Mouse (Mus musculus) forebrain, embryonic 16.5 days (tissue): ENCODE results near the gene Rrp9. TPM values are rescaled to one million over a fixed set of nuclear protein-coding genes. Genes with fewer than 3 reads are reported as not detected.
A peak's percentile ranks its signal among the peaks of the same experiment; 100 is the strongest.

ENCODE experiments used
- ATAC-seq: fragments of 200-750 bp; cut with Nextera tagmentation; 2 replicates; pipeline ENCODE4 v1.8.0; 2017; ENCODE audit warnings: mild to moderate bottlenecking, moderate library complexity
- H3K27ac ChIP-seq: fragments of 300-500 bp; sonication (generic); 2 replicates; pipeline ENCODE4 v1.5.1; 2014; ENCODE audit warnings: low read length, control low read depth
- H3K27me3 ChIP-seq: fragments of 300-500 bp; sonication (generic); replicated peaks from 2 replicates; pipeline ENCODE4 v1.6.1; 2014; ENCODE audit warnings: low read length; ENCODE audit not compliant: control insufficient read depth, insufficient read depth
- H3K36me3 ChIP-seq: fragments of 300-500 bp; sonication (generic); 2 replicates; pipeline ENCODE4 v1.6.1; 2014; ENCODE audit not compliant: control insufficient read depth, insufficient read depth
- H3K4me1 ChIP-seq: fragments of 300-500 bp; sonication (generic); replicated peaks from 2 replicates; pipeline ENCODE4 v1.6.1; 2014; ENCODE audit warnings: low read length; ENCODE audit not compliant: control insufficient read depth, insufficient read depth
- H3K4me2 ChIP-seq: fragments of 300-500 bp; sonication (generic); 2 replicates; pipeline ENCODE4 v1.6.1; 2014; ENCODE audit warnings: mild to moderate bottlenecking, low read length, control low read depth
- H3K4me3 ChIP-seq: fragments of 300-500 bp; sonication (generic); replicated peaks from 2 replicates; pipeline ENCODE4 v1.5.1; 2014; ENCODE audit warnings: mild to moderate bottlenecking, low read length, control low read depth
- H3K9ac ChIP-seq: fragments of 300-500 bp; sonication (generic); replicated peaks from 2 replicates; pipeline ENCODE4 v1.6.1; 2014; ENCODE audit warnings: low read depth, low read length, control low read depth
- H3K9me3 ChIP-seq: fragments of 300-500 bp; sonication (generic); 2 replicates; pipeline ENCODE4 v1.6.1; 2016; ENCODE audit warnings: low read length; ENCODE audit not compliant: control insufficient read depth
- WGBS: fragments of 180-500 bp; shearing (Covaris S2); extraction: QIAGEN DNeasy Blood & Tissue Kit; methylation state at CpG from one replicate; pipeline ENCODE4 v1.1.7; 2014; 5-methylcytosine and 5-hydroxymethylcytosine counted together
- polyA plus RNA-seq: library from polyadenylated mRNA; unstranded; fragments of >200 nt; fragmentation: Nextera tagmentation; extraction: Ambion mirVana; gene quantifications from 2 replicates; pipeline ENCODE4 v1.2.1, GENCODE M21; 2015

Gene Rrp9
- polyA plus RNA-seq, 1 experiment from 2014 or later, result 62.5 TPM

DNA sequence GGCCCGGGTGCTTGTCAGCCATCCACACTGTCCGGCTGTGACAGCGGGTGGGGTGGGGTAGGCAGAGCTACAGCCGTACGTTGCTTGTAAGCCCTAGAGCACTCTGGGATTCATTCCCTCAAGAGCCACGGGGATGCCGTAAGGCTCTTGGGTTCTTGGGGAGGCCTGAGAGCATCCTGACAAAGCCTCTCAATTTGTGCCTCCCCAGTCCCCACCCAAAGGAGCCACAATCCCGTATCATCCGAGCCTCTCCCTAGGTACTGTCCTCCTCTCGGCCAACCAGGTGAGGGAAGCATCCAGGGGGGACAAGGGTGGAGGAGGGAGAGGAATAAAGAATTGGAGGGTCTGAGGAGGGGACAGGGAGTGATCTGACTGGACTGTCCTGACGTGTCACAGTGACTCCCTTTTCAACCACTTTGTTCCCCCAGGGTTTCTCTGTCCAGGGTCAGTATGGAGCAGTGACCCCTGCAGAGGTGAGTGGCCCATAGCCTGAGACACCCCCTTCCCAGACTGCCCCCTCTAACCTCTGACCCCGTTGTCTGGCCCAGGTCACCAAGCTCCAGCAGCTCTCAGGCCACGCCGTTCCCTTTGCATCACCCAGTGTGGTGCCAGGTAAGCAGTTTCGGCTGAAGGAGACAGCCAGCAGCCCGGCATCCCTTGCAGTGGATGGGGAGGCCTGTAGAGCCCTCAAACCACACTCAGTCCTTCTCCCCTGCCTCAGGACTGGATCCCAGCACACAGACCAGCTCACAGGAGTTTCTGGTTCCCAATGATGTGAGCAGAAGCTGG is 13.9 kb upstream of the Rrp9 start:
- Histone ChIP-seq H3K4me2 (no peak overlapping the region), H3K27ac (no peak overlapping the region), H3K4me1 (peaks cover 42% of the 10 kb centered on the region), H3K4me3 (no peak overlapping the region), H3K9me3 (no peaks in the 10 kb centered on the region), H3K36me3 (peaks cover 16% of the 10 kb centered on the region; the same call in 1 of the 2 replicates), H3K27me3 (no peaks in the 10 kb centered on the region), H3K9ac (no peak overlapping the region)
- 87% methylated on average over 16 of the region's 16 CpGs for WGBS
- no peak for ATAC-seq

DNA sequence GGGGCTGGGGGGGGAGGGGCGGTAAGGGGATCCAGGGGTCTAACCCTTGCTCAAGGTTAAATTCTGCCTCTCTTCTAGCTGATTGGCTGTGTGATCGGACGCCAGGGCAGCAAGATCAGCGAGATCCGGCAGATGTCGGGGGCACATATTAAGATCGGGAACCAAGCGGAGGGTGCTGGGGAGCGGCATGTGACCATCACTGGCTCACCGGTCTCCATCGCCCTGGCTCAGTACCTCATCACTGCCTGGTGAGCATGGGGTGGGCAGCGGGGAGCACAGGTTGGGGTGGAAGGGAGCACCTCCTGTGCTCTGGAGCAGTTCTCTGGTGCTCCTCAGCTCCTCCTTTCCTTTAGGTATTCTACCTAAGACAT is 13.3 kb upstream of the Rrp9 start:
- Histone ChIP-seq H3K27ac (no peak overlapping the region), H3K36me3 (peaks cover 16% of the 10 kb centered on the region; the same call in 1 of the 2 replicates), H3K4me2 (no peak overlapping the region), H3K4me3 (no peak overlapping the region), H3K4me1 (peaks cover 36% of the 10 kb centered on the region), H3K27me3 (no peaks in the 10 kb centered on the region), H3K9ac (no peak overlapping the region), H3K9me3 (no peaks in the 10 kb centered on the region)
- WGBS, result 91% methylated on average over 12 of the region's 12 CpGs
- ATAC-seq, result no peak

DNA sequence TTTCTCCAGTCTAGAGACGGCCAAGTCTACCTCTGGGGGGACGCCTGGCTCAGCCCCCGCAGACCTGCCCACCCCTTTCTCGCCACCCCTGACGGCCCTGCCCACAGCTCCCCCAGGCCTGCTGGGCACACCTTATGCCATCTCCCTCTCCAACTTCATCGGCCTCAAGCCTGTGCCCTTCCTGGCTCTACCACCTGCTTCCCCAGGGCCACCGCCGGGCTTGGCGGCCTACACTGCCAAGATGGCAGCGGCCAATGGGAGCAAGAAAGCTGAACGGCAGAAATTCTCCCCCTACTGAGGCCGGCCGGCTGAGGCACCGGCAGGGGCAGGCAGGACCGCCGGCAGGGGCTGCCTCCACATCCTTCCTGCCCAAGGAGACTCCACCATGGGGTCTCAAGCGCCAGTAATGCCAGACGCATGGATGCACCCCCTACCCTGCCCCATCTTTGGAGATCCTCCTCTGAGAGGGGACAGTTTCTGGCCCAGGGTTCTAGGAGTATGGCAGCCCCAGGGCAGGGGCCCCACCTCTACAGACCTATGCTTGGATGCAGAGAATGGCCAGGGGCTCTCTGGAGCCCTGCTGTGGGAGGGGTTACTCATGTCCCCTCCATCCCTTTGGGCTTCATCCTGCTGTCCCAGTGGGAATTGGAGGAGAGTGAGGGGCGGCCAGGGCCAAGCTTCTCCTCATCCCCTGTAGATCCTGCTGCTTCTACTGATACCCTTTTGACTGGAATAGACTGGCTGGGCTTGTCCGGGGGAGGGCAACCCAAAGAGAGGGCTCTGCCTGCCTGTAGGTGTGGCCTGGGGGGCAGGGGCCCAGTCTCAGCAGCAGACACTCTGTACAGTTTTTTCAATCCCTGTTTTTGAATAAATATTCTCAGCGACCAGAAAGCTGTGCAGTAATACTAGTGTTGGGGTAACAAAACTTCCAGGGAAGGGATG is 12.4 kb upstream of the Rrp9 start:
- WGBS, result 79% methylated on average over 21 of the region's 21 CpGs
- Histone ChIP-seq H3K9ac (no peak overlapping the region), H3K4me2 (no peak overlapping the region), H3K36me3 (peaks cover 16% of the 10 kb centered on the region; the same call in 1 of the 2 replicates), H3K4me3 (no peak overlapping the region), H3K27me3 (no peaks in the 10 kb centered on the region), H3K27ac (no peak overlapping the region), H3K4me1 (peaks cover 26% of the 10 kb centered on the region), H3K9me3 (no peaks in the 10 kb centered on the region)
- ATAC-seq, result no peak

DNA sequence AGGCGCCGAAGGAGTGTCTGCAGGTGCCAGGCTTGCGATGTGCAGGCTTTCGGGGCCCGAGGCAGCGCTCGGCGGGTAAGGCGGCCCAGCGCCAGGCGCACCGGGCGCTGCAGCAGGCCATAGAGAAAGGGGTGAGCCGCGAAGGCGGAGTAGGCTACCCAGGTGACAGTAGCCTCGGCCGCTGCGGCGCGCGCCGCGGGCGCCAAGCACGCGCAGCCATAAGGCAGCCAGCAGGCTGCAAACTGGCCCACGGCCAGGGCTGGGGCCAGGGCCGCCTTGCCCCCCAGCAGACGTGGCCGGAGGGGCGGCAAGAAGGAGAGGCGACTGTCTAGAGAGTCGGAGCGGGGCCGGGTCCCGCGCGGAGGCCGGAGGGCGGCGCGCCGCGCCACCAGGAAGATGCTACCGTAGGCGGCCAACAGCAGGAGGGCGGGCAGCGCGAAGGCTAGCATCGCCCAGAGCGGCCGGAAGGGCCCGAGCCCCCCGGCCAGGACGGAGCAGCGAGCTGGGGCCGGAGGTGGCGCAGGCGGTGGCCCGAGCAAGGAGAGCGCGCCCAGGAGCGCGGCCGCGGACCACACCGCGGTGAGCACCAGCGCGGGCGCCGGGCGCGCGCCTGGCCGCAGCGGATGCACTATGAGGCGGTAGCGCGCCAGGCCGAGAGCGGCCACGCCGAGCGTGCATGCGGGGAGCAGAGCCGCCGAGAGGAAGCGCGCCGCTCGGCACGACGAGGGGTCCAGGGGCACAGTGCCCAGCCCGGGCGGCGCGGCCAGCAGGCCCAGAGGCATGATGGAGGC is 10.8 kb upstream of the Rrp9 start:
- Histone ChIP-seq H3K9ac (peak overlapping the region; percentile 83), H3K27me3 (no peaks in the 10 kb centered on the region), H3K36me3 (peaks cover 16% of the 10 kb centered on the region; the same call in 1 of the 2 replicates), H3K4me2 (peak overlapping the region; percentile 95), H3K4me3 (peak overlapping the region; percentile 63), H3K27ac (peak overlapping the region; percentile 67), H3K4me1 (peaks cover 20% of the 10 kb centered on the region), H3K9me3 (no peaks in the 10 kb centered on the region)
- WGBS, result 2% methylated on average over 87 of the region's 99 CpGs
- ATAC-seq, result peak; percentile 81

DNA sequence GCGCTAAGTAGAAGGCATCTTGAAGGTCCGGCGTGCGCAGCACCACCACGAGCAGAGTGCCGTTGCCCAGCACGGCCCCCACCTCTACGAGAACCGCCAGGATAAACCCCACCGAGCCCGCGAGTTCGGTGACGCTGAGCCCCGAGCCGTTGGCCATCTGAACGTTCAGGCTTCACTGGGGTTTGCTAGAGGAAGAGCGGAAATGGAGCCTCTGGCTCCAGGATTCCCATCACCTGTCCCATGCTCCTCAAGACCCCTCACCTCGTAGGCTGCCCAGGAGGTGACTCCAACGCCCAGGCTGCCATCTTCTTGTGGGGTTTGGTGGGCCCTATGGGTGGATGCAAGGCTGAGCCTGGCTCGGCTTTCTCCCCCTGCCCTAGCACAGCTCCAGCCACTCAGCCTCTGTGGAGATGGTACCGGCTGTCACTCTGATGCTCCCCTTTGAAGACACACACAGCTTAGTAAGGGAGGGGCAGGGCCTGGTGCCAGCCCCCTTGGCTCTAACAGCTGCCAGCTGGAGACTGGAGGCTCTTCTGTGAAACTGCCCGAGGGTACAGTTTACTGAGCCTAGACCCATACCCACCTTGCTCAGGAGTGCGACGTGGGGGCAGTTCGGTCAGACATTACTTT is 10.1 kb upstream of the Rrp9 start, which contains the start of gene Gpr62:
TSS of gene Gpr62 (minus strand) at position 368 of the 630 bp plus-strand sequence.
- H3K9me3 ChIP-seq, result no peaks in the 10 kb centered on the region
- H3K9ac ChIP-seq, result peak within 1 kb of the TSS; percentile 83
- peaks cover 20% of the 10 kb centered on the region for H3K4me1 ChIP-seq
- H3K27ac ChIP-seq, result peak within 1 kb of the TSS; percentile 67
- 21% methylated on average over 26 of the region's 26 CpGs for WGBS
- no peaks in the 10 kb centered on the region for H3K27me3 ChIP-seq
- peaks cover 16% of the 10 kb centered on the region; the same call in 1 of the 2 replicates for H3K36me3 ChIP-seq
- ATAC-seq, result peak; percentile 51
- peak within 1 kb of the TSS; percentile 63 for H3K4me3 ChIP-seq
- peak within 1 kb of the TSS; percentile 95 for H3K4me2 ChIP-seq

DNA sequence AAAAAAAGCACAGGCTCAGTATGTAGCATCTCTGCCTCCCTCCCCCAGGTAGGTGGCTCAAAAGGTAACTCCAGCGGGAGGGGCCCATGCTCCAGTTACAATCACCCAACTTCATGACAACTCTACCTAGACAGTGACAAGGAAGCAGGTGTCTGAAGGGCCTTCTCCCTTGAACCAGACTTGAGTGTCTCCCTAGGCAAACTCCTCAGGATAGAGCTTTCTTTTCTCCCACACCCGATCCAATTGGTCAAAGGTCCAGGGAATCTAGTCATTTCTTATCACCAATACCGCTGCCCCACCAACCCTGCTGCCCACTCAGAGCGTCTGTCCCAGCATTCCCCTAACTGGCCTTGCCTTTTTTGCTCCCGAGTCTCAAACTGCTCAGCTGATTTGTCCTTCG is 9.0 kb upstream of the Rrp9 start:
- H3K4me1 ChIP-seq, result peaks cover 20% of the 10 kb centered on the region
- H3K36me3 ChIP-seq, result peaks cover 12% of the 10 kb centered on the region; the same call in 1 of the 2 replicates
- no peak overlapping the region for H3K27ac ChIP-seq
- H3K9ac ChIP-seq, result no peak overlapping the region
- no peak for ATAC-seq
- H3K4me3 ChIP-seq, result no peak overlapping the region
- 95% methylated on average over 6 of the region's 6 CpGs for WGBS
- no peak overlapping the region for H3K4me2 ChIP-seq
- H3K27me3 ChIP-seq, result no peaks in the 10 kb centered on the region
- no peaks in the 10 kb centered on the region for H3K9me3 ChIP-seq

DNA sequence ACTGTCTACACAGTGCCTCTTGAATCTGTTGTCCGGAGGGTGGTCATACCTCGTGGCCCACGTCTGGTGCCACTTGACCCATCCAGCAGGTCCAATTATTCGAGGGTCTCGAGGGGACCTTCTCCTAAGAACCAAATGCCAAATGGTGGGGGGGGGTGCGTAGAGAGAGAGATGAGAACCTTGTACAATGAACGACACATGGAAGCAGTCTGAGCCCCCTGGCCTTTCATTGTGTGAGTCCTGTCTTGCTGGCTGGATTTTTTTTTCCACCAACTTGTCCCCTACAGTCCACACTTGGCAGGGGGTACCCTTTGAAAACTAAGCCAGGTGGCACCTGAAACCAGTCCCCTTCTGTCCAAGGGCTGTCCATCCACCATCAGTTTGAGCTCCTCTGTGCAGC is 8.0 kb upstream of the Rrp9 start:
- H3K4me3 ChIP-seq, result no peak overlapping the region
- H3K36me3 ChIP-seq, result 0 out of 2 replicates have a peak, but pooled peaks cover 9% of the 10 kb centered on the region
- H3K27ac ChIP-seq, result no peak overlapping the region
- no peaks in the 10 kb centered on the region for H3K27me3 ChIP-seq
- no peaks in the 10 kb centered on the region for H3K9me3 ChIP-seq
- peaks cover 20% of the 10 kb centered on the region for H3K4me1 ChIP-seq
- no peak overlapping the region for H3K9ac ChIP-seq
- ATAC-seq, result no peak
- H3K4me2 ChIP-seq, result no peak overlapping the region
- WGBS, result 87% methylated on average over 7 of the region's 7 CpGs

DNA sequence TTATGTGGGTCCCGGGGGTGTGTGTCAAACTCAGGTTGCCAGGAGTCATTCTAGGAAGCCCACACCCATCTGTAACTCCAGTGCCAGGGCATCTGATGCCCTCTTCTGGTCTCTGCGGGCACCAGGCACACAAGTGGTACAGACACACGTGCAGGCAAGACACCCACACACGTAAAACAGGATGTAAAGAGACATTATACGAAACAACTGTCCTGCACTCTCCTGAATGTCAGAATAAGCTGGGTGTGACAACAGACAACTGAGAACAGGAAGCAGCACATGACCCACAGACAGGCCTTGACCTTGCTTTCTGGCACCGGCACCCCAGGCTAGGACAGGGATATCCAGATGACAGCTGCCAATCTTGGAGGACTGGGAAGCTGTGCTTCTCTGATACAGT is 6.4 kb upstream of the Rrp9 start:
- Histone ChIP-seq H3K27ac (no peak overlapping the region), H3K36me3 (0 out of 2 replicates have a peak, but pooled peaks cover 1% of the 10 kb centered on the region), H3K4me2 (no peak overlapping the region), H3K9me3 (no peaks in the 10 kb centered on the region), H3K9ac (no peak overlapping the region), H3K4me3 (no peak overlapping the region), H3K27me3 (no peaks in the 10 kb centered on the region), H3K4me1 (peaks cover 19% of the 10 kb centered on the region)
- no peak for ATAC-seq
- 72% methylated on average over 6 of the region's 6 CpGs for WGBS
